Mouse (Mus musculus) left cerebral cortex, postnatal 25 days (tissue): ENCODE data around the gene Veph1. TPM values are rescaled to one million over a fixed set of nuclear protein-coding genes. Genes with fewer than 3 reads are reported as not detected.

Experiments
- DNase-seq, 2 experiments: peaks; one replicate each; pipeline ENCODE4 v3.0.0; 2022; ENCODE audit warnings: low spot score in 2 of 2, mixed read lengths in 1 of 2
- intact Hi-C: fragments of 180-260 bp; cut with DNase I; formaldehyde crosslinking; loops from one replicate; pipeline ENCODE4 v1.15.1; 2025
- total RNA-seq, 2 experiments: library from RNA; stranded (reverse); gene quantifications; 2 replicates each; pipeline ENCODE4 v1.2.3; 2021

The Veph1 gene
- total RNA-seq, 2 experiments from 2014 or later, result 0.14 TPM; not detected in 1

- intact Hi-C loops, result no loop called here
- DNase-seq, result no peak
These were observed 165.2 kb downstream of the Veph1 start for GRCm38 (mm10) chr3:66131264-66131950.

- no peak for DNase-seq
- intact Hi-C loops, result no loop called here
These were observed 166.9 kb downstream of the Veph1 start for GRCm38 (mm10) chr3:66129689-66130088.

- no peak for DNase-seq
- intact Hi-C loops, result no loop called here
These were observed 191.1 kb downstream of the Veph1 start for GRCm38 (mm10) chr3:66105493-66105892.

- intact Hi-C loops, result no loop called here
- no peak for DNase-seq
These were observed 194.1 kb downstream of the Veph1 start for GRCm38 (mm10) chr3:66102599-66102932.

GRCm38 (mm10) chr3:66101809-66102598, 194.6 kb downstream of the Veph1 start:
- intact Hi-C loops, result no loop called here
- DNase-seq, result no peak

- DNase-seq, result no peak
- intact Hi-C loops, result no loop called here
These were observed 195.6 kb downstream of the Veph1 start for GRCm38 (mm10) chr3:66101074-66101473.

- intact Hi-C loops, result no loop called here
- no peak for DNase-seq
These were observed 204.9 kb downstream of the Veph1 start for GRCm38 (mm10) chr3:66091746-66092145.

- DNase-seq, result peak in 1 of 2 experiments; percentile 23
- intact Hi-C loops, result no loop called here
These were observed 209.0 kb downstream of the Veph1 start for GRCm38 (mm10) chr3:66087608-66088007.

GRCm38 (mm10) chr3:66083856-66084255, 212.8 kb downstream of the Veph1 start:
- intact Hi-C loops, result loop anchor here (5.0 kb wide), 1 partner anchor 133 kb away; the partner anchor contains the start of gene Ptx3
- no peak for DNase-seq

GRCm38 (mm10) chr3:66083407-66083806, 213.2 kb downstream of the Veph1 start:
- no peak for DNase-seq
- intact Hi-C loops, result loop anchor here (5.0 kb wide), 1 partner anchor 134 kb away; the partner anchor contains the start of gene Ptx3

- peak in 1 of 2 experiments; percentile 24 for DNase-seq
- intact Hi-C loops, result loop anchor here (5.0 kb wide), 1 partner anchor 134 kb away; the partner anchor contains the start of gene Ptx3
These were observed 213.7 kb downstream of the Veph1 start for GRCm38 (mm10) chr3:66082975-66083374.

GRCm38 (mm10) chr3:66081363-66081736, 215.3 kb downstream of the Veph1 start:
- DNase-seq, result peak in 1 of 2 experiments; percentile 20
- intact Hi-C loops, result loop anchor here (5.0 kb wide), 1 partner anchor 136 kb away; the partner anchor contains the start of gene Ptx3

GRCm38 (mm10) chr3:66080631-66081362, 215.8 kb downstream of the Veph1 start:
- DNase-seq, result peak; percentile 13 to 50
- intact Hi-C loops, result loop anchor here (5.0 kb wide), 1 partner anchor 137 kb away; the partner anchor contains the start of gene Ptx3

GRCm38 (mm10) chr3:66079886-66080285, 216.8 kb downstream of the Veph1 start:
- intact Hi-C loops, result loop anchor here (5.0 kb wide), 1 partner anchor 137 kb away; the partner anchor contains the start of gene Ptx3
- DNase-seq, result peak in 1 of 2 experiments; percentile 38

GRCm38 (mm10) chr3:66078898-66079537, 217.6 kb downstream of the Veph1 start:
- intact Hi-C loops, result no loop called here
- DNase-seq, result no peak

GRCm38 (mm10) chr3:66078026-66078721, 218.5 kb downstream of the Veph1 start:
- intact Hi-C loops, result no loop called here
- DNase-seq, result no peak

- intact Hi-C loops, result no loop called here
- no peak for DNase-seq
These were observed 226.4 kb downstream of the Veph1 start for GRCm38 (mm10) chr3:66070274-66070673.

- DNase-seq, result no peak
- intact Hi-C loops, result no loop called here
These were observed 232.8 kb downstream of the Veph1 start for GRCm38 (mm10) chr3:66063881-66064280.

GRCm38 (mm10) chr3:66056912-66057311, 239.7 kb downstream of the Veph1 start:
- no peak for DNase-seq
- intact Hi-C loops, result no loop called here
